Mouse (Mus musculus): ENCODE results near the gene Fam43a.

GRCm38 (mm10) chr16:30596959-30597681, 2.4 kb upstream of the Fam43a start:
- TF ChIP-seq GATA1 (IDR thresholded peaks at IDR 0.05; ENCODE audit: low read length) (no peak), TAL1 (IDR thresholded peaks at IDR 0.05; ENCODE audit: low read length) (no peak)
